Mouse (Mus musculus) erythroblast, embryonic 14.5 days (primary cell): ENCODE results near the gene Sp3. TPM values are rescaled to one million over a fixed set of nuclear protein-coding genes. Genes with fewer than 3 reads are reported as not detected.
"Not testable (repeated sequence)": the region's sequence is repeated elsewhere in the genome, so short reads cannot be mapped to it uniquely, and the experiment has no call there.

ENCODE experiments used
- H3K27me3 ChIP-seq: 2 replicates; pipeline ENCODE4 v1.6.1; 2012; ENCODE audit warnings: inconsistent platforms; ENCODE audit not compliant: control insufficient read depth
- H3K36me3 ChIP-seq: 2 replicates; pipeline ENCODE4 v1.6.1; 2012; ENCODE audit warnings: mild to moderate bottlenecking, inconsistent platforms; ENCODE audit not compliant: control insufficient read depth
- H3K4me1 ChIP-seq: 2 replicates; pipeline ENCODE4 v1.6.1; 2012; ENCODE audit warnings: inconsistent platforms; ENCODE audit not compliant: control insufficient read depth
- H3K4me3 ChIP-seq: replicated peaks from 2 replicates; pipeline ENCODE3; 2012; ENCODE audit warnings: moderate library complexity, mild to moderate bottlenecking, inconsistent platforms
- H3K9me3 ChIP-seq: 2 replicates; pipeline ENCODE4 v1.6.1; 2012; ENCODE audit warnings: low read length, inconsistent platforms, mixed read lengths; ENCODE audit not compliant: control insufficient read depth
- GATA1 ChIP-seq: IDR thresholded peaks from 2 replicates; pipeline ENCODE4 v1.6.1; 2012; ENCODE audit warnings: low read length, inconsistent platforms, mixed read lengths
- TAL1 ChIP-seq: IDR thresholded peaks from 3 replicates; pipeline ENCODE4 v1.6.1; 2012; ENCODE audit warnings: low read length, inconsistent platforms, mixed read lengths
- polyA plus RNA-seq: library from polyadenylated mRNA; stranded (reverse); fragments of >175 nt; gene quantifications from 2 replicates; pipeline ENCODE4 v1.2.3, GENCODE M21; 2012

The Sp3 gene
- polyA plus RNA-seq, 1 experiment, result 1.1 TPM

DNA sequence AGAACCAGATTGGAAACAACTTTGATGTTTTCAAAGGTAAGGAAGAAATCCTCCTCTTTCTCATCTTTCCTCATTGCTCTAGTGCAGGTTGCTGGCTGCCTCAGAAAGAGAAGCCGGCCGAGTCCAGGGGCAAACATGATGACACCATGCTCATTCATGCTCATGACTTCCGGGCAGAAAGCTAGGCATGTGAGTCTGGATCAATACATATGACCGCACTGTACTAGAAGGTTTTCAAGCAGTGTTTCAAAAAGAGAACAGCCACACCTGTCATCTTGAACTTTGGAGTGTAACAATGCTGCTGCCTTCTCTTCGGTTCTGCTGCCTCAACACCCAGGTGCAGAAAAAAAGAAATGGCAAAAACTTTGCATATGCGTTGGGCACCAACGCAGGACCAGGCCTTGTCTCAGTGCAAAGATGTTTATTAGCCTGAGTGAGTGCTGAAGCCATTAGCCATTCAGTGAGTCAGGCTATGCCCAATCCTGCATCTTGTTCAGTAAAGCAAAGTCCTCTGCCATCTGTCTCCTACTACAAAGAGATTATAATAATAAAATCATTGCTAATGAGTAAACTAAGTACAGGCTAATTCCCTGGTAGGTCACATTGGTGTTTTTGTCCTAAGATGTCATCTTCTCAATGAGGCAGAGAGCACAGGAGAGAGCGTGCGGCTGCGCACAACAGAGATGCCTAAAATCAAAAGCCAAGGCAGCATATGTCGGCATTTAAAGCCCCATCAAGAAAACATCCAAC, 67.4 kb downstream of the Sp3 start:
- no peaks in the 10 kb centered on the region for H3K36me3 ChIP-seq
- no peak overlapping the region for H3K4me3 ChIP-seq
- H3K27me3 ChIP-seq, result no peaks in the 10 kb centered on the region
- H3K4me1 ChIP-seq, result no peaks in the 10 kb centered on the region
- TF ChIP-seq GATA1 (no peak), TAL1 (no peak)
- no peaks in the 10 kb centered on the region for H3K9me3 ChIP-seq

DNA sequence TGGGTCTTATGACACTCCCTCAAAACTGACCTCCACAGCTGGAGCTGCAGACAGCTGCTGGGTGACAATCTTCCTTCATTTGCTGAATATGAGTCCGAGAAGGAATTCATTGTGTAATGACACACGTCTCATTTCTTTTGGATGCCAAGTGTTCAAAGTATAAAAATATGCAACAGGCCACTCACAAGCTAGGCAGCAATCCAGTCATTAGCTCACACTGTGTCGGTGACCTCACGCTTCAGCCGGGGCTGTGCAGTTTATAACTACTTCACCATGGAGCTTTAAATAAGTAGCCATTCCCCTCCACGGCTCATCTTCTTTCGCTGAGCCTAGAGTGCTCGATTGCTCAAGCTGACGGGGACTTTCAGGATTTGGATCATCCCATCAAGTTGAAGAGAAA, 68.7 kb downstream of the Sp3 start:
- no peaks in the 10 kb centered on the region for H3K4me1 ChIP-seq
- H3K9me3 ChIP-seq, result no peaks in the 10 kb centered on the region
- H3K4me3 ChIP-seq, result no peak overlapping the region
- H3K36me3 ChIP-seq, result no peaks in the 10 kb centered on the region
- H3K27me3 ChIP-seq, result no peaks in the 10 kb centered on the region
- TF ChIP-seq GATA1 (no peak), TAL1 (no peak)

DNA sequence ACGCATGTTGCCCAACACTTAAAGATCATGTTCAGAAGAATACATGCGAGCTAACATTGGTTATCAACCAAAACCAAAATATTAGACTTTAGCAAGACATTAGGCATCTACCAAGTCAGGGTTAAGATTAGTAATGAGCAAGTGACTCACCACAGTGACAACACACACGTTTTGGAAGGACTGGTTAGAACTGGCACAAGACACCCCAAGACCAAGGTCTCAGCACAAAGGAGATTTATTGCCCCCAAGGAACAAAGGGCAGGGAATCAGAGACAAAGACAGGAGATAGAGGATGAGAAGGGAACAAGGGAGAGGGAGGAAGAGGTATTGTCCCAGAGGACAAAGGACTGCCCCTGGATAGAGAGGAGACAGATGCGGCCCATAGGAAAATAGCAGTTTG, 71.2 kb downstream of the Sp3 start:
- TF ChIP-seq TAL1 (no peak), GATA1 (no peak)
- Histone ChIP-seq H3K4me3 (no peak overlapping the region), H3K4me1 (no peaks in the 10 kb centered on the region), H3K27me3 (no peaks in the 10 kb centered on the region), H3K9me3 (no peaks in the 10 kb centered on the region), H3K36me3 (no peaks in the 10 kb centered on the region)

DNA sequence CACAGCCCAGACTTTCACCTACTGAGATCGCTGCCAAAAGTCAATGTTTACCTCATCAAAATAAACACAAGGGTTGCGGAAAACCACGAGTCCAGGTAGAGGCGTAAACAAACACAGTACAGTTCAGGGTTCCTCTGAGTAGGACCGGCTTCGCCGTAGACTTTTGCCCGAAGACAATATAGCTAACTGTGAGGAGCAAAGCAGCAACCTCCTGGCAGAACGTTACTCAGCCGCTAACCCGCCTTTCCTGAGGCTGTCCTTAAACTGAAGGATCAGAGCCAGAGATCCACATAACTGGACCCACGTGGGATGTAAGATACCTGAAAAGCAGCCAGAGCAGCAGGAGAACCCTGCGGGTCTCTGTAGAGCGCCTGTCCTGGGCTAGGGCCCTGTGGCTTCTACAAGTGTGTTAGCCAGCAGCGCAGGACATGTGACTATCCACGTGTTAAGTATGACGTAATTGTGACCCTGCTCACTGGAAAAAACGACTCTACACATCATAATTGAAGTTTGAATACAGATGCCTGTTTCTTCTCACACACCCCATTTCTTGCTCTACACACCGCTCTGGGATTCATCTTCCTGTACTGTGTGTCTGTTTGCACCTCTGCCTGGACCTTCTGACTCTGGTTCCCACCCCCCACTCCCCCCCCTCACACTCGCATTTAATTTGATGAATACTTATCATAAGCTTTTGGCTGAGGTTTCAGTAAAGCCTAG, 71.9 kb downstream of the Sp3 start:
- Histone ChIP-seq H3K9me3 (no peaks in the 10 kb centered on the region), H3K27me3 (no peaks in the 10 kb centered on the region), H3K4me1 (no peaks in the 10 kb centered on the region), H3K4me3 (no peak overlapping the region), H3K36me3 (no peaks in the 10 kb centered on the region)
- TF ChIP-seq GATA1 (no peak), TAL1 (no peak)

DNA sequence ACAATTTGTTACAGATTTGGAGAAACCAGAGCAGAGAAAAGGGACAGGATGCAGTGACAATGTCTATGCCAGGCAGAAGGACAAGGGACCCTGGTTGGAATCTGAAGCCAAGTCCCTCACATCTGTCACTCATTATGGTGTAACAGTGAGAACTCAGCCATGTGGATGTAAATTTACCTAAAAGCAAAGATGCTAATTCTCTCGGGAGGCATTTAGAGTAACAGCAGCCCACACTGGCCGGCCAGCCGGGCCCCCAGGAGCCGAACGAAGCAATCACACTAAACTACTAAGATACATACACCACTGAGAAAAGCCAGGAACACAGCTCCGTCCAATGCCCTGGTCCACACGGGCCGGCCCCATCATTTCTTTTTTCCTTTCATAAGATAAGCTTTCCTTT, 73.5 kb downstream of the Sp3 start:
- 0 out of 2 replicates have a peak, but pooled peaks cover 2% of the 10 kb centered on the region for H3K9me3 ChIP-seq
- TF ChIP-seq GATA1 (no peak), TAL1 (no peak)
- no peaks in the 10 kb centered on the region for H3K27me3 ChIP-seq
- no peak overlapping the region for H3K4me3 ChIP-seq
- no peaks in the 10 kb centered on the region for H3K4me1 ChIP-seq
- no peaks in the 10 kb centered on the region for H3K36me3 ChIP-seq

DNA sequence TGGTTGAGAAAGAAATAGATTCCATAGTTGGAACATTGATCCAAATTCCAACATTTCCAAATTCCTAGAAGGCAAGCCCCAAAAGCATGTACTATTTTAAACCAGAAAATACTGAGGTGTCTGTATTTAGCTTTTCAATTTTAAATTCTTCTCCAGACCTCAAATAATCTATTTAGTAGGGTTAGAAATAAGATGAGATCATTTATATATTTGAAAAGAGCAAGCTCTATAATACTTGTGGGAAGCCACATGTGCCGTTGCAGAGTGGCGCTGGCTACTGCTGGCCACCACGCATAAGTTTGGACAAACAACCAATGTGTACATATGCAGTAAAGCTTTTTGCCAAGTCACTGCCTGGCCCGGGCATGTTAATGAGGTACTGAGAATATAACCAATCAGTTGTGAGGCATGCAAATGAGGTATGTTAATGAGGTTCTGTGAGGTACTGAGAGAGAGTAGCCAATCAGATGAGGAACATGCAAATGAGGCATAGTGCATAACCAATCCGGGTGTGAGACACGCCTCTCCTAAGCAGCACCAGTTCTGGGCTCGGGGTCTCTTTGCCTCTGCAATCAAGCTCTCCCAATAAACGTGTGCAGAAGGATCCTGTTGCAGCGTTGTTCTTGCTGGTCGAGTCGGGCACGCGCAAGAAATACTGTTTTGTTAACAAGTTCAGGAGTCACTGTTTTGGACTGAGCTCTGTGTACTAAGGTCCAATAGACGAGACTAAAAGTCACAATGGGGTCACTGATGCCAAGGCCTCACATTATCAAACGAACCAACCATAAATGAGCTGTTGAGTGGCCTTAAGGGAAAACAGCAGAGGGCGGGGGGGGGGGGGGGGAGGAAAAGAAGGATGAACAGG, 77.2 kb downstream of the Sp3 start:
- H3K9me3 ChIP-seq, H3K36me3 ChIP-seq, H3K4me3 ChIP-seq, H3K4me1 ChIP-seq, H3K27me3 ChIP-seq: not testable (repeated sequence)

DNA sequence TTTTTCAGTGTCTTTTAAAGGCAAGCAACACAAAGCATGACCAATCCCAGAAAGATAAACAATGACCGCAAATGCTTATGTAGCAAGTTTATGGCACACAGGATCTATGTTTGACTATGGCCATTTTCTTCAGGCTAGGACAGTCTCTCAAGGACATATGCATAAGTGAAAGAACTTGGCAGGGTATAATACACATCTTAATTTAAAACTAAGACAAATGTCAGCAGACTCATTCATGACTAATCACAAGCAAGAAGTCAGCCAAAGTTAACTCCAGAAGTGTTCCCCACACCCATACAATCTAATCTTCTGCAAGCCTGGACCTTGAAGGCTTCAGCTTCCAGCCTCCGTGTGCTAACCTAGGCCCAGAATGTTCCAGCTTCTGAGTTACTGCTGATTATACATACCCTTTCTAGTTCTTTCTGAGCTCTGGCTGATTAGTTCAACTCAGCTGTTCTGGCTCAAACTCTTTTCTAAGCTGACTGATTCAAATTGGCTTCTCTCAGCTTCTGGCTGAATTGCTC, 81.4 kb downstream of the Sp3 start:
- no peak overlapping the region for H3K4me3 ChIP-seq
- TF ChIP-seq GATA1, result no peak
- no peak for TF ChIP-seq TAL1
- no peaks in the 10 kb centered on the region for H3K4me1 ChIP-seq
- 0 out of 2 replicates have a peak, but pooled peaks cover 2% of the 10 kb centered on the region for H3K9me3 ChIP-seq
- no peaks in the 10 kb centered on the region for H3K27me3 ChIP-seq
- H3K36me3 ChIP-seq, result no peaks in the 10 kb centered on the region

DNA sequence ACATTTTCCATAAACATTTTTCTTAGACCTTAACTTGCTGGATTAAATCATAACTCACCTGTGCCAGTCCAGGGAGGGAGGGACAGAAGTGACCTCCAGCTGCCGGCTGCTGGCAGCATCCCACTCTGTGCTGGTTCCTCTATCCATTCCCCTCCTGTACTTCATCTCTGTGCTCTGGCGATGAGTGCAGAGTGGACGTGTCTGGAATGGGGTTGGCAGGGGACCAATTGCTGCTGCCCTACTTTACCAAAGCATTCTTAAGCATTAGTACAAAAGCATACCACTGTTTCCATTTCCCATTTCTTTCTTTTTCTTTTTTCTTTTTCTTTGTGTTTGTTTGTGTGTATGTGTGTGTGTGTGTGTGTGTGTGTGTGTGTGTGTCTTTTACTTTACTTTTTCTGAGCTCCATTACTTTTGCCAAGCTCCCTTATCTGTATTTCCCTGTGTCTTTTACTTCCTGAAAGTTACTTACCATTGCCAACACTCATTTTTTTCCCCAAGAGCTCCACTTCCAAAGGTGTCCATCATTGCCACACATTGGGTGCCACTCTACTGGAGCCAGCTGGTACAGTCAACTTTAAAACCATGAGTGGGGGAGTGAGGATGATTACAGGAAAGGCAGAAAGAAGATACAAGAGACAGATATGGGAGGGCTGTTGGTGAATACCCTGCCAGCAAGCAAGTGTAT, 82.0 kb downstream of the Sp3 start:
- TF ChIP-seq TAL1 (no peak), GATA1 (no peak)
- H3K4me1 ChIP-seq, result no peaks in the 10 kb centered on the region

More for the DNA sequence above, 82.0 kb downstream of the Sp3 start:
- Histone ChIP-seq H3K4me3 (no peak overlapping the region), H3K36me3 (no peaks in the 10 kb centered on the region), H3K9me3 (0 out of 2 replicates have a peak, but pooled peaks cover 1% of the 10 kb centered on the region), H3K27me3 (no peaks in the 10 kb centered on the region)
